Mouse (Mus musculus): ENCODE data around the gene Bricd5.
"Not testable (repeated sequence)": the region's sequence is repeated elsewhere in the genome, so short reads cannot be mapped to it uniquely, and the experiment has no call there.

Gene Bricd5

DNA sequence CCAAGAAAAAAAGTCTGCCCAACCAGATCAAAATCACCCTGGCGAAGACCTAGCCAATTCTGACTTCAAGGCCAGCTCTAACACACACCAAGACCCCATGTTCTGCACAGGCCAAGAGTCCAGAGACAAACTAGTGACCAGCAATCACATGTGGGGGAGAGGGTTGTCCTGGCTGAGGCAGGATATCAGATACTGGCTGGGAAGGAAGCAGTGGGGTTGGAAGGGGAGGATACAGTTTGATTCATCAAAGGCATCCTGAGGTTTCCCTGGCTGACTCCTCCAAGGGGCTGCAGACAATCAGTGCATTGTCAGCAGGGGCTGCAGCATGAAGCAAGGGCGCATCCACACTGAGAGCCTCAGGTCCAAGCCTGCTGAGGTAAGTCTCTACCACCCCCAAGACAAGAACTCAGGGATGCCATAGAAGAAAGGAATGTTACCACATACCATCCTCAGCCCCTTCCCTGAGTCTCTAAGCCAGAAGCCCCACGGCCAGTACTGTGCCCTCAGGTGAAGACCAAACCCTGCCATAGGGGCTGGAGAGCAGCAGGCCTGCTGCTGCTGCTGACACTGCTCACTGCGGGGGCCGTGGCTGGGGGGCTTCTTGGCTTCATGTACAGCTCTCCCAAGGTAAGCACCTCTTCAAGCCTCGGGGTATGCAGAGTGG, at the start of gene Bricd5:
Gene Bricd5 (plus strand): TSS at position 273 of the 664 bp plus-strand sequence.
- DNase-seq (ENCODE audit: low spot score in 2 of 2): no peak

DNA sequence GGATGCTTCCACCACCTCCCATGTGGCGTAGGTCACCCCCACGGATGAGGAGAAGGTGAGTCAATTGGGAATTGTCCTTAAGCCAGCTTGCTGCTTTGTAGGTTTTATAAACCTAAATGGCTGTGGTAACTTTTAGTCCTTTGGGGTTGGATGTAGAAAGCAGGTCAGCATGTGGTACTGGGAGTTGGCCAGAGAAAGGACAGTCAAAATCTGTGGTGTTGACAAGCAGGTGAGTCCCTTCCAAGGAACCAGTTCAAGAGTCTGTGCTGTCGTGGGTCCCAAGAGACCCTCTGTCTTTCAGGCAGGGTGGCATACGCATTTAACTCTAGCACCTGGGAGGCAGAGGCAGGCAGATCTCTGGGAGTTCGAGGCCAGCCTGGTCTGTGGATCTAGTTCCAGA, 49.2 kb upstream of the Bricd5 start:
- DNase-seq (ENCODE audit: low spot score in 2 of 2): no peak

GRCm38 (mm10) chr17:24425326-24425725, 48.4 kb upstream of the Bricd5 start:
- not testable (repeated sequence) for DNase-seq (ENCODE audit: low spot score in 2 of 2)

GRCm38 (mm10) chr17:24425905-24426304, 47.8 kb upstream of the Bricd5 start:
- DNase-seq (ENCODE audit: low spot score in 2 of 2): no peak

DNA sequence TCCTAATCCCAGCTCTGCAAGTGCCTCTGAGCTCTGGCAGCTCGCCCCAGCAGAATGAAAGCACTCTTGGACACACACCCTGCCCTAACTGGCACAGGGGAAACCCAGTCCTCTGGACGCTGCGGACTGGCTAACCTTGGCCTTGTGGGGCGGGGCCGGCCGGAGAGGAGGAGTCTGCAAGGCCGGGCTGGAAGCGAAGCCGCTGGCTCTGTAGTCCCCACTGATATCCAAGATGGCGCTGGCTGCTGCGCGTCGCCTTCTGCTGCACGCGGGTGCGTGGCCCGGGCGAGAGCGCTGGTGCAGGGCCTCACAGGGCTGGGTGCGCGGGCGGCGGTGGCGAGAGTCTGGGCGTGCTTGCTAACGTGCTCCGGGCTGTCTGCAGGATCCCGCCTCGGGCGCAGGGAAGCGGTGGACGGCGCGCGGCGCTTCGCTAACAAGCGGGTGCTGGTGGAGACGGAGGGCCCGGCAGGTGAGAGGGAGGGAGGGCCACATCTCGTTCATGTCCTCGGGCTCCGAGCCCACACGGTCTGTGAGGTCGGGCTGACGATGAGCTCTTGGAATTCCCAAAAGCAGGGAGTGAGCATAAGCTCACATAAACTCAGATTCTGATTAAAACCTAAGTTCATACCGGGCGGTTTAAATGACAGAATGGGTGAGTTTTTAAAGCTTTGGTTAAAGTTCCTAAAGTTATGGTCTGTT, 47.1 kb upstream of the Bricd5 start, which contains the start of gene Eci1:
Gene Eci1 (plus strand): TSS at position 171 of the 699 bp plus-strand sequence.
- peak; percentile 74 to 76 for DNase-seq (ENCODE audit: low spot score in 2 of 2)

- no peak for DNase-seq (ENCODE audit: low spot score in 2 of 2)
Measured at GRCm38 (mm10) chr17:24427170-24427557, 46.5 kb upstream of the Bricd5 start.

GRCm38 (mm10) chr17:24429201-24429983, 44.3 kb upstream of the Bricd5 start:
- no peak for DNase-seq (ENCODE audit: low spot score in 2 of 2)

DNA sequence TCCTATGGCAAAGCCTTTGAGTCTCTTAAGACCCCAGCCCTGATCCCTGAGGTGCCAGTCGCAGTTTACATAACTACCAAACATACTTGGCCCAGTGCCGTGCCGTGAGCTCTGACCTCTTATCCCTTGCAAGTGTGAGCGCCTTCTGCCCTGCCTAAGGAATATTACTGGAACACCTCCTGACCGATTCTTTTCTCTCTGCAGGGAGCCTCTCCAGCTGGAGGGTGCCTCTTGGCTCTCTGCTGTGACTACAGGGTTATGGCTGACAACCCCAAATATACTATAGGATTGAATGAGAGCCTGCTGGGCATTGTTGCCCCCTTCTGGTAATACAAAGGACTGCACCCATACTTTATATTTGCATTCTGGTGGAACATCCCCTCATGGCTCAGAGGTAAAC, 36.7 kb upstream of the Bricd5 start:
- DNase-seq (ENCODE audit: low spot score in 2 of 2): no peak

GRCm38 (mm10) chr17:24440377-24440776, 33.3 kb upstream of the Bricd5 start:
- DNase-seq (ENCODE audit: low spot score in 2 of 2): no peak

DNA sequence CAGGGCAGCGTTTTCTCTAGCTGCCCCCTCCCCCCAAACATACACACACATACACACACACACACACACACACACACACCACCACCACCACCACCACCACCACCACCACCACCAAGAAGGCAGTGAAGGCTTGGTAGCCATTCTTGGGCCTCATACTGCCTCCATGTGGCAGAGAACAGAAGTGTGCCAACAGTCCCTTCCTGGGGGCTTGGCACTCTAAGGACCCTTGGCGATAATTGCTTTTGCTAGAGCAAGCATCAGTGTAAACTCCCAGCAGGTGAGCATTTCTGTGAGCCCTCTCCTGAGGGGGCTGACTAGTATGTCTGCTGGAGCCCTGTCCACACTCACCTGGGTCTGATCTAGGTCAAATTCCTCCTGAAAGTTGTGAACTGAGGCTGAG, 32.5 kb upstream of the Bricd5 start:
- no peak for DNase-seq (ENCODE audit: low spot score in 2 of 2)

GRCm38 (mm10) chr17:24442107-24442506, 31.6 kb upstream of the Bricd5 start:
- no peak for DNase-seq (ENCODE audit: low spot score in 2 of 2)

GRCm38 (mm10) chr17:24442632-24443155, 31.0 kb upstream of the Bricd5 start, which contains the start of gene Dnase1l2:
Gene Dnase1l2 (minus strand): TSS chr17:24443105.
- DNase-seq (ENCODE audit: low spot score in 2 of 2): no peak

GRCm38 (mm10) chr17:24443409-24443808, 30.3 kb upstream of the Bricd5 start:
- peak in 1 of 2 experiments; percentile 40 for DNase-seq (ENCODE audit: low spot score in 2 of 2)

GRCm38 (mm10) chr17:24446590-24446989, 27.1 kb upstream of the Bricd5 start:
- DNase-seq (ENCODE audit: low spot score in 2 of 2): no peak

DNA sequence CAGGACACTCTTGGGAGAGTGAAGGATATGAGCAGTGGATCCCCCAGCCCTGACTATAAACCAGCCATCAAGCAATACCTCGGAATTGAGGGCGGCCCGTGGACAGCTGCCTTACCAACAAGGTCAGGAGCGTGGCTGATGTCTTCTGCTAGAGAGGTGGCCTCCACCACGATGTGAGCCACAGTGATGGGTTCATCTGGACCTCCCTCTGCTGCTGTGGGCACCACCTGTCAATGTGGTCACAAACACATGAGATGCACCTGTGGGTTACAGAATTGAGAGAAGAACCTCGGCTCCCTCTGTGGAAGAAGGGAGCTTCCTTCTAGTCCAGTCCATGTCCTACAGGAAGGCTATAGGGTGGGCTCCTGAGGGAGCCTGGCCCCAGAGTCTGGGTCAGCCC, 24.2 kb upstream of the Bricd5 start:
- DNase-seq (ENCODE audit: low spot score in 2 of 2): no peak

- no peak for DNase-seq (ENCODE audit: low spot score in 2 of 2)
Measured at GRCm38 (mm10) chr17:24451220-24451619, 22.5 kb upstream of the Bricd5 start.

DNA sequence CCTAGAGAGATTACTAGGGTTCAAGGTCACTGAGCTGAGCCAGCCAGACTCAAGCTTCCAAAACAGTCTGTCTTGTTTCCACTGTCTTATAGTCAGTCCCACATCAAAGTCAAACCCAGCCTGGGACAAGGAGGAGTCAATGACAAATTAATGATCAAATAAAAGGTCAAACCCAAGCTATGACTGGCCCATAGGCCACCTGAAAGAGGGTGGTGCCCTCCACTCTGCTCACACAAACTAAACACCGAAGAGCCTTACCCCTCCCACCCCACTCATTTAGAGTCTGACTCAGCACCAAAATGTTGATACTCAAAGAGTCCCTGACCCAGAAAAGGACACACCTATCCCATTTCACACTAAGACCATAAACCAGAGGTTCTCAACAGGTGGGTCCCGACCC, 20.3 kb upstream of the Bricd5 start:
- no peak for DNase-seq (ENCODE audit: low spot score in 2 of 2)

GRCm38 (mm10) chr17:24454218-24454755, 19.4 kb upstream of the Bricd5 start:
- DNase-seq (ENCODE audit: low spot score in 2 of 2): no peak

- DNase-seq (ENCODE audit: low spot score in 2 of 2): peak; percentile 91 to 97
Measured at GRCm38 (mm10) chr17:24454756-24455522, 18.7 kb upstream of the Bricd5 start.

GRCm38 (mm10) chr17:24455523-24456206, 18.0 kb upstream of the Bricd5 start:
- not testable (repeated sequence) for DNase-seq (ENCODE audit: low spot score in 2 of 2)

GRCm38 (mm10) chr17:24461580-24461979, 12.1 kb upstream of the Bricd5 start:
- DNase-seq (ENCODE audit: low spot score in 2 of 2): no peak
